Mouse (Mus musculus): ENCODE measurements at regions not wholly inside any gene's neighbourhood (a gene's known extent, or its start where the extent isn't known, plus 50 kb on each side); places are given as distances from the start of the nearest gene placed in this dataset.

DNA sequence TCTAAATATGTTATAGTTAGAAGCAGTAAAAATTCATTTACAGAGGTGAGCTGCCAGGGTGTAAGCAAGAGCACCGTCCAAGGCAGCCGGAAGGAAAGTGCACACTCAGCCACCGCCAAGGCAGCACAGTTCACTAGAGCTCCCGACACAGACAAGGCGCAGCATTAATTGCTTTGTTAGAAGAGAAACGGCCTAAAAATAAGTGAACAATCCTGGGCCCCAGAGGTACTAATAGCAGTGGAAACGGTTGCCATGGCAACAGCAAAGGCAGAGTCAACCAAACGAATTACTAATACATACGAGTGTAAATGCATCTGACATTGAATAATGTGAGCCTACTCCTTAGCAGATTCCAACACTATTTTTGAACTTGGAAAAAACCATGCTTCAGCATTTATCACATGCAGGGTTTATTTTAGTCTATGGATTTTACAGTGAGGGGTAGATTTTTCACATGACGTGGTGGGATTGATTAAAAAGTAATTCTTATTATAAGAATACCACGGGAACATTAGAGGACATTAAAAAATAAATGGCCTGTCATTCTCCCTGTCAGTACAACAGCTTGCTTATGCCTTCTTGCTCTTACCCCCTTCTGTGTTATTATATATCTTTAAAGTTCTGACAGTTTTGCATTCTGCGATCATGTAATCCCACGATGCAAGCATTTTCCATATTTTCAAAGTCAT, 62.5 kb downstream of the Cavin4 start:
- DNase-seq = peak; percentile 74

GRCm38 (mm10) chr4:48726349-48726835, 63.1 kb downstream of the Cavin4 start:
- DNase-seq = no peak

- DNase-seq = no peak
Measured at GRCm38 (mm10) chr4:48734854-48735564, 71.7 kb downstream of the Cavin4 start.

GRCm38 (mm10) chr4:48746237-48746636, 82.9 kb downstream of the Cavin4 start:
- no peak for DNase-seq

- DNase-seq = no peak
Measured at GRCm38 (mm10) chr4:48749566-48749965, 86.3 kb downstream of the Cavin4 start.

GRCm38 (mm10) chr4:48750087-48750486, 86.8 kb downstream of the Cavin4 start:
- DNase-seq = no peak

- DNase-seq = peak; percentile 90
Measured at GRCm38 (mm10) chr4:48754466-48755171, 91.3 kb downstream of the Cavin4 start.

DNA sequence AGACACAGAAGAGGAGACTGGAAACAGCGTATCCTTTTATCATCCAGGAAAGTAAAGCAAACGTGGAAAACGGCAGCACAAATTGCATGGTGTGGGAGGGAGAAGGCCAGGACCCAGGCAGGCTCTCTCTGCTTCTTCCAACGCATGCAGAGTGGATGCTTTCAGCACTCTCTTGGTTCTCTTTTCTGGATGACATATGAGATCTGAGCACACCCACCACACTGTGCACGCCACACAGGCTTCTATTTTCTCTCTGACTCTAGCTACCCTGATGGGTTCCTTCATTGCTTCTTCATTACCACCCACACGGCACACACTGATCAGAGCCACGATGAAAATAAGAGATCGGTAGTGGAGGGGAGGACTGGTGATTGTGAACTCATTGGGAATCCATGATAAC, 97.3 kb downstream of the Cavin4 start:
- DNase-seq = peak; percentile 19

GRCm38 (mm10) chr4:48766458-48766857, 103.1 kb downstream of the Cavin4 start:
- DNase-seq = no peak

DNA sequence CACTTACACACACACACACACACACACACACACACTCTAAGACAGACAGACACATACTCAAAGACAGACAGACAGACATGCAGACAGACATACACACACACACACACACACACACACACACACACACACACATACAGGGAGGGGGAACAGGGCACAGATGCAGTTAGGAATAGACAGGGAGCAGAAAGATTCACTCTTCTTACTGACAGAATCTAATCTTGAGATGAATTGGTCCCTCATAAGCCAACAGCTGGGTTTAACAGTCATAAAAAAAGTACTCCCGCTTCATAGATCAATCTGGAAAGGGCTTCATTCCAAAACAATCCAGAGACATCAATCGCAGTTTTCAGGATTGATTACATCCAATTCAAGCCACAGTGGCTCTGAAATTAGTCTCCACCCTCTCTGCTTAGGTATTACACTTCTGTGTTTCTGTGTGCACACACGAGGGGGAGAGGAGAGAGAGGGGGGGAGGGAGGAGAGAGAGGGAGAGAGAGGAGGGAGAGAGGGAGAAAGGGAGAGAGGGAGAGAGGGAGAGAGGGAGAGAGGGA, 107.2 kb downstream of the Cavin4 start:
- DNase-seq = no peak

GRCm38 (mm10) chr4:48770954-48771665, 107.8 kb downstream of the Cavin4 start:
- peak; percentile 66 for DNase-seq

DNA sequence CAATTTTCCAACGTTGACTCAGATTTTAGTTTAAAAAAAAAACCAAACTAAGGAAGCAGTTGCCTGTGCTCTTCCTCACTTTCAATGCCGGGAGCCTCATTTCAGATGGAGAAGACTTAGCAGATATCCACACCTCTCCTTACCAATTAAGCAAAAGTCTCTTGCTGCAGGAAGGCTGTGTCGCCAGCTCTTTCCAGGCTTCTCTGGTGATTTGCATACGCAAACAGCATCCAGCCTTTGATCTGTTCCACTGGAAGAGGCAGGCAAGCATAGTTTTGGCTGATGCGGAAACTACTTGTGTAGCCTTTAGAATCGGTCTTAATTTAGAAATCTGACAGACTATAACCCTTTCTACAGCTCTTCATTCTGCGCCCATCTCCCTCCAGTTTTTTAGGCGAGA, 108.5 kb downstream of the Cavin4 start:
- DNase-seq = peak; percentile 17

DNA sequence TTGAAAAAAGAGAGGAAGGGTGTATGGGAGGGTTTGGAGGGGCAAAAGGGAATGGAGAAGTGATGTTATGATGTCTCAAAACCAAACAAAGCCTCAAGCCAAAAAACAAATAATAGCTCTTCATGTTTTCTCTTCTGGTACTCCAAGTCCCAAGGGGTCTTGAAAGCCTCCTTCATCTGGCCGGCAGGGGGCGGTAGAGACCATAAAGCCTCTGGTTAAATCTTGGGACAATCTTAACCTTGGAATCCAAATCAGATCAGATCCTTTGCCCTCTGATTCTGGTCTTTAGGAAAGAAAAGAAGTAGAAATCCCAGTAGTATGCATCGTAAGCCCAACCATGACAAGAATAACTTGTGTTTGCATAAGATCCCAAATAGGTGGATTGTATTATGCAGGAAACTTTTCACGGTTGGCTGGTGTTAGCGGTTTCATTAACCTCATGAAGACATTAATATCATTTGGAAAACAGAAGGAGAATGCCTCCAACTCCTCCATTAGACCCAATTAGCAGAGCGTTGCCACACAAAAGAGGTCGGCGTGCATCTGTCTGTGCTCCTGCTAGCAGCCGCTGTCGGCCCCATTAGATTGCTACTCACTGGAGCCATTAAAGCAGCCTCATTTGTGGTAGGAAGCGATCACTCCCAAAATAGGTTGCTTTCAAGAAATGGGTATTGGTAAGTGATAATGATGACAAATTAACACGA, 116.0 kb downstream of the Cavin4 start:
- peak; percentile 64 for DNase-seq

- DNase-seq = no peak
Measured at GRCm38 (mm10) chr4:48779955-48780354, 116.6 kb downstream of the Cavin4 start.

- no peak for DNase-seq
Measured at GRCm38 (mm10) chr4:48781099-48781498, 117.8 kb downstream of the Cavin4 start.

DNA sequence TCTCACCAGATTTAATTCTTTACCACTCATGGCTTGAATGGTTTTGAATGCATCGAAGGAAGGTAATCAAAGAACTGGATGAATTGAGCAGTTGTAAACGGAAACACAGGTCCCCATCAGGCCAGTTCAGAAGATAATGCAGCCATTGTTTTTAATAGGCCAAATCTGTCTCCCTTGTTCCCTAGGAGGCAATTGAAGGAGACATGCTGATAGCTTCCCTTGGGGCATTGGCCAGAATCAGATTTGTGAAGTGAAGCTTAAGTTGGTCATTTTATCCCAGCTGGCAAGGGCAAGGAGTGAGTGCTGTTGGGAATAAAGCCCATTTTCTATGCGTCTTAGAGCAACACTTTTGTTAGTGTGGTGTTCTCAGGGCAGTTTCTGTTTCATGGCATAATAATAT, 119.4 kb downstream of the Cavin4 start:
- no peak for DNase-seq

GRCm38 (mm10) chr4:48791096-48791495, 127.8 kb downstream of the Cavin4 start:
- DNase-seq = no peak

GRCm38 (mm10) chr4:48803777-48804176, 140.5 kb downstream of the Cavin4 start:
- no peak for DNase-seq

- DNase-seq = no peak
Measured at GRCm38 (mm10) chr4:48808571-48808970, 145.3 kb downstream of the Cavin4 start.

GRCm38 (mm10) chr4:48833718-48834117, 170.4 kb downstream of the Cavin4 start:
- no peak for DNase-seq

DNA sequence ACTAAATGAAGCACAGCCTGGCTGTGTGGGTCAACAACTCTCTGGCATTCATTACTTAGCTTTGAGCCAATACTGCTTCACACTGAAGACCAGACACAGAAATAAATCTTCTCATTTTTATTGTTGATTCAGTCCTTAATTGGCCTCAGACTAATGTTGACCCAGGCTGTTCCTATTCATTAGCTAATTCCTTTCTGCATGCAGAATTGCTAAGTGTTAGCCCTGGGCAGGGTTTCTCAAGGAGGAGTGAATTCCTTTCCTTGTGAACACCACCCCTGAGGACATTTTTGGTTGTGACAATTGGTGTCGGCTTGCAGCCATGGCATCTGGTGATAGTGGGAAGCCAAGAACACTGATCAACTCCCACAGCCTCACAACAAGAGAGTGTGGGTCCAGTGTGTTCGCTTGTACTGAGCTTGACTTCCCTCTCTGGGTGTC, 179.5 kb downstream of the Cavin4 start:
- no peak for DNase-seq

DNA sequence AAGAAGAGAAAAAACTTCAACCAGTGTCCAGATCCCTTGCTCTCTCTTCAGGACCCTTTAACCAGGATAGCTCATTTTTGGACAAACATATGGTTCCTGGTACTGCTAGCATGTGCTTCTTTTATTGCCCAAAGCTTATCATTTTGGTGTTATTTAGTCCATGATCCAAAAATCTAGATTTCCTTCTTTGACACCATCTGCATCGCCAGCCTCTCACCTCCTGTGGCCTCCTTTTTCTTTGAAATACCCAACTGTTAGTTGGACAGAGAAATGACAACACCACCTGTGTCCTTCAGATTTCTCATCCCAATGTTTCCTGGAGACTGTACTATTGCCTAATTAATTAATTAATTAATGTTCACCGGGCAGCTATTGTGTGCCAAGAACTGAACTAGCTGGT, 188.0 kb upstream of the Plppr1 start:
- no peak for DNase-seq
